In genomic region chr8:123476911-123477736, GRCm38 (mm10) we compare ENCODE assay signal across 8 mouse cellular contexts. TPM values are rescaled to one million over a fixed set of nuclear protein-coding genes. Genes with fewer than 3 reads are reported as not detected.
DNase-seq lines count a peak whose midpoint lies in the region; ATAC-seq and TF ChIP-seq lines count a peak whose summit lies in the region.

No protein-coding gene starts in this region.

- no peak for DNase-seq in gastrocnemius, adult 2 months
- DNase-seq in gastrocnemius, adult 18-20 months (ENCODE audit: low spot score) = no peak
- DNase-seq in CD4-positive helper T cell, adult 2 months (ENCODE audit: low read depth, low spot score) = peak; percentile 32
- DNase-seq in embryo, embryonic 9.5 days (ENCODE audit: extremely low spot score) = peak; percentile 25
- peak; percentile 39 for DNase-seq in lung, embryonic 14.5 days
- DNase-seq in retina, embryonic 14.5 days (ENCODE audit: low spot score) = peak; percentile 41
- no peak for DNase-seq in adipocyte (ENCODE audit: low spot score)

- WGBS in hindbrain, embryonic 13.5 days = 7% methylated on average over 34 of the region's 34 CpGs
- WGBS in lung, embryonic 14.5 days = 10% methylated on average over 34 of the region's 34 CpGs

- no peaks in the 10 kb centered on the region for H3K9me3 ChIP-seq in hindbrain, embryonic 13.5 days
- no peaks in the 10 kb centered on the region for H3K9me3 ChIP-seq in lung, embryonic 14.5 days (ENCODE audit: low read depth, low read length)

- H3K4me3 ChIP-seq in gastrocnemius, adult 2 months = peak overlapping the region; percentile 91
- H3K4me3 ChIP-seq in hindbrain, embryonic 13.5 days = peak overlapping the region; percentile 75
- H3K4me3 ChIP-seq in lung, embryonic 14.5 days (ENCODE audit: low read depth, low read length) = peak overlapping the region; percentile 64

- no peak for TF ChIP-seq CTCF in gastrocnemius, adult 2 months (IDR thresholded peaks at IDR 0.05)
- no peak for TF ChIP-seq CTCF in lung, embryonic 14.5 days (IDR thresholded peaks at IDR 0.05; ENCODE audit: low read depth)

- H3K4me1 ChIP-seq in hindbrain, embryonic 13.5 days (replicated peaks) = peaks cover 20% of the 10 kb centered on the region
- peaks cover 10% of the 10 kb centered on the region; the same call in 1 of the 2 replicates for H3K4me1 ChIP-seq in lung, embryonic 14.5 days (ENCODE audit: insufficient read depth)

- H3K27ac ChIP-seq in gastrocnemius, adult 2 months = peak overlapping the region; percentile 99
- peak overlapping the region; percentile 98 for H3K27ac ChIP-seq in hindbrain, embryonic 13.5 days
- peak overlapping the region; percentile 87 for H3K27ac ChIP-seq in lung, embryonic 14.5 days (ENCODE audit: low read depth)

- H3K27me3 ChIP-seq in hindbrain, embryonic 13.5 days = no peaks in the 10 kb centered on the region
- H3K27me3 ChIP-seq in lung, embryonic 14.5 days (ENCODE audit: insufficient read depth, low read length) = no peaks in the 10 kb centered on the region

- ATAC-seq in hindbrain, embryonic 13.5 days (ENCODE audit: low FRiP score) = peak; percentile 67
- peak; percentile 37; the same call in 1 of the 2 replicates for ATAC-seq in lung, embryonic 14.5 days (ENCODE audit: insufficient read depth)

- intact Hi-C loops in gastrocnemius, adult 2 months (cut with DNase I) = no loop called here

- H3K9ac ChIP-seq in hindbrain, embryonic 13.5 days = peak overlapping the region; percentile 88
- peak overlapping the region; percentile 65 for H3K9ac ChIP-seq in lung, embryonic 14.5 days

- peak overlapping the region; percentile 83 for H3K4me2 ChIP-seq in hindbrain, embryonic 13.5 days
- peak overlapping the region; percentile 84 for H3K4me2 ChIP-seq in lung, embryonic 14.5 days

- H3K36me3 ChIP-seq in hindbrain, embryonic 13.5 days = peaks cover 17% of the 10 kb centered on the region
- peaks cover 18% of the 10 kb centered on the region for H3K36me3 ChIP-seq in lung, embryonic 14.5 days (ENCODE audit: insufficient read depth)

RNA-seq across cellular contexts. Expression of gene Afg3l1, which starts 0.6 kb away (rescaled TPM):
- 10 to 100 TPM; 37.5 to 44.5 TPM for total RNA-seq in gastrocnemius, adult 2 months (2021)
- total RNA-seq in gastrocnemius, adult 18-20 months (2021) = 10 to 100 TPM; 37.8 to 41.0 TPM
- 57.8 and 62.4 TPM in 2 replicates for polyA plus RNA-seq in hindbrain, embryonic 13.5 days (2015; fragmentation: Nextera tagmentation; extraction: Ambion mirVana)
- polyA plus RNA-seq in lung, embryonic 14.5 days (2014; fragmentation: Nextera tagmentation; extraction: Ambion mirVana) = 39.4 and 40.9 TPM in 2 replicates

RNA-seq across cellular contexts. Expression of gene Dbndd1, which starts 38.1 kb away (rescaled TPM):
- total RNA-seq in gastrocnemius, adult 2 months (2021) = not detected
- total RNA-seq in gastrocnemius, adult 18-20 months (2021) = not detected
- 85.6 and 93.6 TPM in 2 replicates for polyA plus RNA-seq in hindbrain, embryonic 13.5 days (2015; fragmentation: Nextera tagmentation; extraction: Ambion mirVana)
- 2.2 and 3.4 TPM in 2 replicates for polyA plus RNA-seq in lung, embryonic 14.5 days (2014; fragmentation: Nextera tagmentation; extraction: Ambion mirVana)

RNA-seq across cellular contexts. Expression of gene Gas8, which starts 41.5 kb away (rescaled TPM):
- total RNA-seq in gastrocnemius, adult 2 months (2021) = 1 to 10 TPM; 3.7 to 4.2 TPM
- 1 to 10 TPM; 3.6 to 4.9 TPM for total RNA-seq in gastrocnemius, adult 18-20 months (2021)
- 42.5 and 44.8 TPM in 2 replicates for polyA plus RNA-seq in hindbrain, embryonic 13.5 days (2015; fragmentation: Nextera tagmentation; extraction: Ambion mirVana)
- polyA plus RNA-seq in lung, embryonic 14.5 days (2014; fragmentation: Nextera tagmentation; extraction: Ambion mirVana) = 29.8 and 30.6 TPM in 2 replicates

RNA-seq across cellular contexts. Expression of gene Def8, which starts 53.8 kb away (rescaled TPM):
- total RNA-seq in gastrocnemius, adult 2 months (2021) = 10 to 100 TPM; 38.5 to 39.1 TPM
- 10 to 100 TPM; 34.6 to 43.7 TPM for total RNA-seq in gastrocnemius, adult 18-20 months (2021)
- polyA plus RNA-seq in hindbrain, embryonic 13.5 days (2015; fragmentation: Nextera tagmentation; extraction: Ambion mirVana) = 42.2 and 44.3 TPM in 2 replicates
- 34.1 and 34.3 TPM in 2 replicates for polyA plus RNA-seq in lung, embryonic 14.5 days (2014; fragmentation: Nextera tagmentation; extraction: Ambion mirVana)

Comparison
In these comparisons a context has a peak if more than half of its experiments do, and no peak if none do; other contexts are left out.
1. DNase-seq: peak in CD4-positive helper T cell, adult 2 months (single experiment), embryo, embryonic 9.5 days (single experiment), lung, embryonic 14.5 days (single experiment) and retina, embryonic 14.5 days (single experiment); none in gastrocnemius, adult 2 months (single experiment), gastrocnemius, adult 18-20 months (single experiment) and adipocyte (single experiment).
2. Peak in every context shown above with its lines, with median percentiles within 50 percentile points of each other: H3K27ac ChIP-seq and H3K4me3 ChIP-seq.